Mouse (Mus musculus): ENCODE data around the gene Atp1b1.

- TF ChIP-seq CTCF (IDR thresholded peaks at IDR 0.05; ENCODE audit: low read depth) (no peak), EP300 (IDR thresholded peaks at IDR 0.05; ENCODE audit: low read depth) (no peak)
Observed at GRCm38 (mm10) chr1:164449626-164450025, 8.5 kb downstream of the Atp1b1 start.
